Mouse (Mus musculus): ENCODE results near the gene Wdfy4.
A peak's percentile ranks its signal among the peaks of the same experiment; 100 is the strongest.

The Wdfy4 gene

GRCm38 (mm10) chr14:33185068-33185800, at the start of gene Wdfy4:
TSS of gene Wdfy4 (minus strand) at chr14:33185508.
- no peak for DNase-seq (ENCODE audit: low read depth, low spot score)

- DNase-seq (ENCODE audit: low read depth, low spot score): no peak
Measured at GRCm38 (mm10) chr14:33232048-33232447, 46.7 kb upstream of the Wdfy4 start.

- DNase-seq (ENCODE audit: low read depth, low spot score): no peak
Measured at GRCm38 (mm10) chr14:33231311-33231710, 46.0 kb upstream of the Wdfy4 start.

- DNase-seq (ENCODE audit: low read depth, low spot score): no peak
Measured at GRCm38 (mm10) chr14:33230672-33231071, 45.4 kb upstream of the Wdfy4 start.

- no peak for DNase-seq (ENCODE audit: low read depth, low spot score)
Measured at GRCm38 (mm10) chr14:33225235-33225634, 39.9 kb upstream of the Wdfy4 start.

- no peak for DNase-seq (ENCODE audit: low read depth, low spot score)
Measured at GRCm38 (mm10) chr14:33216343-33217208, 31.3 kb upstream of the Wdfy4 start.

GRCm38 (mm10) chr14:33215163-33215562, 29.9 kb upstream of the Wdfy4 start:
- no peak for DNase-seq (ENCODE audit: low read depth, low spot score)

- no peak for DNase-seq (ENCODE audit: low read depth, low spot score)
Measured at GRCm38 (mm10) chr14:33214767-33215128, 29.4 kb upstream of the Wdfy4 start.

- peak; percentile 57 for DNase-seq (ENCODE audit: low read depth, low spot score)
Measured at GRCm38 (mm10) chr14:33213823-33214766, 28.8 kb upstream of the Wdfy4 start, which contains the start of gene Arhgap22. TSS of gene Arhgap22 (plus strand) at chr14:33214026.

- DNase-seq (ENCODE audit: low read depth, low spot score): no peak
Measured at GRCm38 (mm10) chr14:33212958-33213309, 27.6 kb upstream of the Wdfy4 start.

- DNase-seq (ENCODE audit: low read depth, low spot score): no peak
Measured at GRCm38 (mm10) chr14:33212271-33212957, 27.1 kb upstream of the Wdfy4 start.

GRCm38 (mm10) chr14:33210806-33211205, 25.5 kb upstream of the Wdfy4 start:
- DNase-seq (ENCODE audit: low read depth, low spot score): no peak

- no peak for DNase-seq (ENCODE audit: low read depth, low spot score)
Measured at GRCm38 (mm10) chr14:33208331-33208730, 23.0 kb upstream of the Wdfy4 start.

- no peak for DNase-seq (ENCODE audit: low read depth, low spot score)
Measured at GRCm38 (mm10) chr14:33207011-33207410, 21.7 kb upstream of the Wdfy4 start.

- no peak for DNase-seq (ENCODE audit: low read depth, low spot score)
Measured at GRCm38 (mm10) chr14:33205280-33205965, 20.1 kb upstream of the Wdfy4 start.

GRCm38 (mm10) chr14:33203777-33204176, 18.5 kb upstream of the Wdfy4 start:
- no peak for DNase-seq (ENCODE audit: low read depth, low spot score)

GRCm38 (mm10) chr14:33202885-33203284, 17.6 kb upstream of the Wdfy4 start:
- DNase-seq (ENCODE audit: low read depth, low spot score): no peak

GRCm38 (mm10) chr14:33202161-33202560, 16.9 kb upstream of the Wdfy4 start:
- no peak for DNase-seq (ENCODE audit: low read depth, low spot score)

- DNase-seq (ENCODE audit: low read depth, low spot score): no peak
Measured at GRCm38 (mm10) chr14:33194241-33194640, 8.9 kb upstream of the Wdfy4 start.

GRCm38 (mm10) chr14:33193762-33194161, 8.5 kb upstream of the Wdfy4 start:
- no peak for DNase-seq (ENCODE audit: low read depth, low spot score)

- no peak for DNase-seq (ENCODE audit: low read depth, low spot score)
Measured at GRCm38 (mm10) chr14:33190646-33191045, 5.3 kb upstream of the Wdfy4 start.

All from brain, embryonic 18.5 days (tissue).